Mouse (Mus musculus) ES-E14 (cell line): Measurements from ENCODE around the gene Golga7b. TPM values are rescaled to one million over a fixed set of nuclear protein-coding genes. Genes with fewer than 3 reads are reported as not detected.

Source experiments
- DNase-seq: peaks from one replicate; pipeline ENCODE4 v3.0.0-alpha.2; 2013; ENCODE audit warnings: low read depth, low spot score
- H3K27ac ChIP-seq: 2 replicates; pipeline ENCODE4 v1.5.1; 2012; ENCODE audit warnings: low read depth, mild to moderate bottlenecking, low read length, moderate library complexity, mixed read lengths; ENCODE audit not compliant: poor library complexity, insufficient read depth, severe bottlenecking
- H3K36me3 ChIP-seq: 2 replicates; pipeline ENCODE4 v1.6.1; 2012; ENCODE audit warnings: mild to moderate bottlenecking, low read length, moderate library complexity, mixed read lengths; ENCODE audit not compliant: control insufficient read depth, poor library complexity, insufficient read depth, severe bottlenecking
- H3K4me1 ChIP-seq, 2 experiments: fragments of 150-350 bp in 1 of 2; sonication (generic) in 1 of 2; 2 replicates each; pipeline ENCODE4 v1.6.1; 2012; ENCODE audit warnings: low read length in 2 of 2, mild to moderate bottlenecking in 1 of 2, mixed read lengths in 1 of 2; ENCODE audit not compliant: control insufficient read depth in 2 of 2, insufficient read depth in 2 of 2, poor library complexity in 1 of 2
- H3K4me3 ChIP-seq, 2 experiments: fragments of 150-350 bp in 1 of 2; sonication (generic) in 1 of 2; 2 replicates each; pipeline ENCODE4 v1.5.1; 2012; ENCODE audit warnings: low read length in 2 of 2, low read depth in 1 of 2, mild to moderate bottlenecking in 1 of 2, mixed read lengths in 1 of 2; ENCODE audit not compliant: insufficient read depth in 1 of 2, poor library complexity in 1 of 2, severe bottlenecking in 1 of 2
- H3K9ac ChIP-seq: 2 replicates; pipeline ENCODE4 v1.6.1; 2012; ENCODE audit warnings: low read depth, mild to moderate bottlenecking, low read length, mixed read lengths; ENCODE audit not compliant: poor library complexity, insufficient read depth, severe bottlenecking
- H3K9me3 ChIP-seq: fragments of 150-350 bp; sonication (generic); 2 replicates; pipeline ENCODE4 v1.6.1; 2012; ENCODE audit warnings: low read depth, mild to moderate bottlenecking, low read length; ENCODE audit not compliant: control insufficient read depth, insufficient read depth
- CHD2 ChIP-seq: IDR thresholded peaks from 2 replicates; pipeline ENCODE4 v1.6.1; 2014; ENCODE audit warnings: mild to moderate bottlenecking, low read depth, low read length, inconsistent platforms
- HCFC1 ChIP-seq: IDR thresholded peaks from 2 replicates; pipeline ENCODE4 v1.6.1; 2012; ENCODE audit warnings: low read length, inconsistent platforms, borderline replicate concordance; ENCODE audit not compliant: insufficient read depth
- MAFK ChIP-seq: IDR thresholded peaks from 2 replicates; pipeline ENCODE4 v1.6.1; 2014; ENCODE audit warnings: mild to moderate bottlenecking, low read depth, low read length, inconsistent platforms; ENCODE audit not compliant: insufficient read depth
- ZC3H11A ChIP-seq: IDR thresholded peaks from 2 replicates; pipeline ENCODE4 v1.6.1; 2012; ENCODE audit warnings: low read depth, mild to moderate bottlenecking, inconsistent platforms, low read length, borderline replicate concordance
- ZNF384 ChIP-seq: IDR thresholded peaks from 2 replicates; pipeline ENCODE4 v1.6.1; 2012; ENCODE audit warnings: low read depth, low read length, inconsistent platforms
- in situ Hi-C, 2 experiments: fragments of 600-800 bp; cut with MboI; formaldehyde crosslinking; loops; one replicate each; pipeline ENCODE4 v1.15.1; 2025; ENCODE audit warnings: low sequenced_read_pairs in 2 of 2, inconsistent platforms in 1 of 2; ENCODE audit not compliant: unreplicated experiment in 2 of 2
- total RNA-seq: library from RNA; depleted of rRNA; stranded (reverse); fragments of 300-350 nt; gene quantifications from 2 replicates; pipeline ENCODE4 v1.2.3, GENCODE M21; 2012

The Golga7b gene
- total RNA-seq, 1 experiment = 0.09 TPM

DNA sequence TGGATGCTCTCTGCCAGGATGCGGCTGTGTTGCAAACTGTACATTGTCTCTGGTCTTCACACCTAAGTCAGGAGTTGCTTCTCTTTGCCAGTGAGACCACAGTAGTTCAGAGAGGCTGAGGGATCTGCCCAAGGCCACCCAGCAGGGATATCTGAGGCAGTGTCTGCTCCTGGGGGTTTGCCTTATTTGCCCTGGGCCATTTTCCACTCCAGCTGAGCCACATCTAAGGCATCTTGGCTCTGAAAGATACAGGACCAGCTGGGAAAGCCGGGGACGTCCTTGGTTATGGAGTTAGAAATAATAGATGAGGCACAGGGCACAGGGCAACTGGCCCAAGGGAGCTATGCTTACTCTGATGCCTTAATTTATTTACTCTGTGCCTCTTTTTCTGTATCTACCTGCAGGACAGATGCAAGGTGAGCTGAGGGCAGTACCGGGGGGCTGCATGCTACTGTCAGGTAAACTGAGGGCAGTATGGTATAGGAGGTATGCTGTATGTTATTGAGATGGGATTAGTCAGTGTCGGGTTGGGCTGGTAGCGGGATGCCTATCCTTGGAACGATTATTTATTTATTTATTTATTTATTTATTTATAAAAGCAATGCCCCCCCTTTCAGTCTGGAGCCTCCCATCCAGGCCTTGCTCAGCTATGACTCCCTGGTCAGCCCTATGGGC is 30.5 kb upstream of the Golga7b start:
- no peak overlapping the region for H3K27ac ChIP-seq
- DNase-seq = no peak
- no peak overlapping the region for H3K9ac ChIP-seq
- TF ChIP-seq MAFK (no peak), ZNF384 (no peak), CHD2 (no peak), HCFC1 (no peak), ZC3H11A (no peak)
- H3K4me3 ChIP-seq = no peak overlapping the region
- no peaks in the 10 kb centered on the region for H3K36me3 ChIP-seq
- in situ Hi-C loops = no loop called here
- H3K9me3 ChIP-seq = no peaks in the 10 kb centered on the region
- peaks cover 3 to 4% of the 10 kb centered on the region in 2 experiments; a peak in 1 of 4 replicates for H3K4me1 ChIP-seq

DNA sequence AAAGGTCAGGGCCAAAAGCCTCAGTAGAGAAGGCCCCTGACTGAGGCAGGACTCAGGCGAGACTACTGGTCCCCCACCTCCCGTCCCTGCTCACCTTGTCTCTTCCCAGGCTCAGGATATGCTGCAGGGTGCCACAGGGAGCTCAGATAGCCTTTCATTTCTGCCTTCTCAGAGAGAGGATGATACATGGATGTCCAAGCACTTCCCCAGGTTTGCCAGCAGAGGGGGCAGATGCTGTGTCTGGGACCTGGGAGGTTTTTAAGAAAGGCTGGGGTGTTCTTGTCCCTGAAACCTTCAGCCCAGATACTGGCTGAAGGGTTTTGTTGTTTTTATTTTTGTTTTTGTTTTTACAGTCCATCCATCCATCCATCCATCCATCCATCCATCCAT is 30.0 kb upstream of the Golga7b start:
- DNase-seq = no peak
- in situ Hi-C loops = no loop called here

DNA sequence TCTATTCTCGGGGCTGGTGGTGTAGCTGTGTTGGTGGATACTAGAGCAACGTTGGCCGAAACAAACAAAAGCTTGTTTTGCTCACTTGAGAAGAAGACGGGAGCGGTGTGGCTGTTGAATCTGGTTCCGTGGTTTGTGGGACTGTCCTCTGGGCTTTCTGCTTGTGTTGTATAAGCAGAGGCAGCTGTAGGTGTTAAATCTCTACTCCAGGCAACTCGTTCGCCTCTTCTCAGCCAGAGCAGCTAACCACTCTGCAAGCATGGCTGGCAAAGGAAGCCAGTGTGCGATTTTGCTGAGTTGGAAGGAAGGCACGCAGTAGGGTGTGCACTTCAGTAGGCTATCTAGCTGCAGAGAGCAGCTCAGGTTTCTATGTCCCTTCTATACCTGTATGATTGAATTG is 20.9 kb upstream of the Golga7b start:
- H3K36me3 ChIP-seq = no peaks in the 10 kb centered on the region
- peaks cover 0 to 8% of the 10 kb centered on the region in 2 experiments; a peak in 2 of 4 replicates for H3K4me1 ChIP-seq
- in situ Hi-C loops = no loop called here
- H3K9me3 ChIP-seq = no peaks in the 10 kb centered on the region
- H3K9ac ChIP-seq = no peak overlapping the region
- TF ChIP-seq HCFC1 (no peak), CHD2 (no peak)
- no peak for DNase-seq
- H3K27ac ChIP-seq = no peak overlapping the region
- H3K4me3 ChIP-seq = no peak overlapping the region

More for the DNA sequence above, 30.0 kb upstream of the Golga7b start:
- no peaks in the 10 kb centered on the region for H3K9me3 ChIP-seq
- no peak overlapping the region for H3K27ac ChIP-seq
- H3K9ac ChIP-seq = no peak overlapping the region
- TF ChIP-seq ZC3H11A (peak; percentile 32; the same call in 1 of the 2 replicates), HCFC1 (no peak)
- 0 out of 4 replicates have a peak, but pooled peaks cover 0 to 2% of the 10 kb centered on the region in 2 experiments for H3K4me1 ChIP-seq
- H3K4me3 ChIP-seq = no peak overlapping the region
- no peaks in the 10 kb centered on the region for H3K36me3 ChIP-seq

DNA sequence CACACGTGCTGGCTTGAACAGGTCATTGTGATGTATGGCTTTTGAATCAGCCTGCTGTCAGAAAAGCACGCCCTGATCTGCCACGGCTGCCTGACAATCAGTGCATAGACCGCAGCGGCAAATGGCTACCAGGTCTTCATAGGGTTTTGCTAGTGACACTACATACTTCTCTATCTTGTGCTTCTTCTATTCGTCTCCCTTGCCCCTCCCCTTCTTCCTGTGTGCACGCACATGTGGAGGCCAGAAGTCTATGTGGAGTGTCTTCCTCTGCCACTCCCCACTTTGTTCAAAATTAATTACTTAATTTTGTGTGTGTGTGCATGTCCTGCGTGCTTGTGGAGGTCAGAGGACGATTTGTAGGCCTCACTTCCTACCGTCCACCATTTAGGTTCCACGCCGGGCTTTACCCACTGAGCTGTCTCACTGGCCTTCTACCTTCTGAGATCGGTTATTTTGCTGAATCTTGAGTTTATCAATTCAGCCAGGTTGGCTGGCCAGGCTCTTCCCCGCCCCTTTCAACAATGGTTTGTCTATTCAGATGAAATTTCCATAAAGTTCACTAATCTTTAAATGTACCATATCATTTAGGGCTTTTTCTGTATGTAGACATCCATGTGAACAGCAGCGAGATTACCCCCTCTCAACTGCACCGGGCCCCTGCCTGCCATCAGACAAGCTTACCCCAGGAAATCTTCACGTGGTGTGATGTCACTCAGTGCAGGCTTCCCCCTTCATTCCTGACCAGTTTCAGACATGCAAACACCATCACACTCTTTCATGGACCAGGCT is 17.7 kb upstream of the Golga7b start:
- TF ChIP-seq ZC3H11A (no peak), MAFK (no peak), CHD2 (no peak), HCFC1 (no peak), ZNF384 (no peak)

More for the DNA sequence above, 17.7 kb upstream of the Golga7b start:
- no peak overlapping the region; a peak in 1 of 4 replicates for H3K4me3 ChIP-seq
- DNase-seq = no peak
- no peaks in the 10 kb centered on the region for H3K36me3 ChIP-seq
- no peaks in the 10 kb centered on the region for H3K9me3 ChIP-seq
- H3K27ac ChIP-seq = no peak overlapping the region
- in situ Hi-C loops = no loop called here
- H3K4me1 ChIP-seq = peaks cover 0 to 8% of the 10 kb centered on the region in 2 experiments; a peak in 2 of 4 replicates
- no peak overlapping the region for H3K9ac ChIP-seq
